Mouse (Mus musculus) CD4-positive naive resting alpha-beta T cell, adult 76 days (primary cell): Measurements from ENCODE around the gene Aldh9a1. TPM values are rescaled to one million over a fixed set of nuclear protein-coding genes. Genes with fewer than 3 reads are reported as not detected.

Experiments used
- total RNA-seq: library from RNA; stranded (reverse); gene quantifications from one replicate; pipeline ENCODE4 v1.2.4, GENCODE M21; 2023

Gene Aldh9a1
- 42.8 TPM for total RNA-seq

GRCm38 (mm10) chr1:167349815-167350596 lies at the start of gene Aldh9a1:
Gene Aldh9a1 (plus strand): TSS chr1:167349991.

GRCm38 (mm10) chr1:167308261-167309054 lies 41.3 kb upstream of the Aldh9a1 start, which contains the start of gene Tmco1:
Gene Tmco1 (plus strand): TSS chr1:167308378.

GRCm38 (mm10) chr1:167393683-167394492 lies 44.1 kb downstream of the Aldh9a1 start, which contains the start of gene Mgst3:
Gene Mgst3 (minus strand): TSS chr1:167393841.

Other genes with a start within 250 kb of the Aldh9a1 start
- gene Uck2, start 64.7 kb upstream of the Aldh9a1 start, total RNA-seq, result 64.1 TPM
- gene Tmco1, start 41.6 kb upstream of the Aldh9a1 start, total RNA-seq, result 24.5 TPM
- 1.6 TPM for gene Mgst3, start 43.9 kb downstream of the Aldh9a1 start, total RNA-seq
- gene Lrrc52, start 116.8 kb downstream of the Aldh9a1 start, total RNA-seq, result not detected
- not detected for gene Rxrg, start 248.4 kb downstream of the Aldh9a1 start, total RNA-seq